Comparison of ENCODE assay signal across 7 mouse cellular contexts in the genomic region with DNA sequence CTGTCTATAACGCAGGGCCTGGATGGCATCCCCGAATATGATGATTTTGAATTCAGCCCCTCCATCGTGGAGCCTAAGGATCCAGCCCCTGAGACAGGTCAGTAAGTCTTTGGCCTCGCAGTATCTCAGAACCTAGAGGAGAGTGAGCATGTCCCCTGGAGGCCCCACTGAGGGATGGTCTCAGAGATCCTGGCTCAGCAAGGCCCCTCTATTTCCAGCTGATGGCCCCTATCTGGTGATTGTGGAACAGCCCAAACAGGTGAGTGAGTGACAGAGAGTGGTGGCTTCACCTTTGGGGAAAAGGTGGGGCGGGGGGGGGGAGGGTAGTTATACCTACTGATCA. TPM values are rescaled to one million over a fixed set of nuclear protein-coding genes. Genes with fewer than 3 reads are reported as not detected.
DNase-seq lines count a peak whose midpoint lies in the region; ATAC-seq lines count a peak whose summit lies in the region.

No protein-coding gene starts in this region.

- WGBS in lung, embryonic 16.5 days: 60% methylated on average over 5 of the region's 5 CpGs
- WGBS in forebrain, embryonic 11.5 days: 50% methylated on average over 5 of the region's 5 CpGs
- 55% methylated on average over 5 of the region's 5 CpGs for WGBS in intestine, embryonic 14.5 days
- 56% methylated on average over 5 of the region's 5 CpGs for WGBS in neural tube, embryonic 13.5 days

- peak overlapping the region; percentile 81 for H3K4me3 ChIP-seq in lung, embryonic 16.5 days (ENCODE audit: low read length)
- peak overlapping the region; percentile 57 for H3K4me3 ChIP-seq in forebrain, embryonic 11.5 days (ENCODE audit: low read depth, low read length)
- H3K4me3 ChIP-seq in intestine, embryonic 14.5 days (ENCODE audit: low read depth, low read length): peak overlapping the region; percentile 64
- peak overlapping the region; percentile 44 for H3K4me3 ChIP-seq in neural tube, embryonic 13.5 days

- peaks cover 7% of the 10 kb centered on the region; the same call in 1 of the 2 replicates for H3K36me3 ChIP-seq in lung, embryonic 16.5 days (ENCODE audit: control insufficient read depth, insufficient read depth, low read length)
- H3K36me3 ChIP-seq in forebrain, embryonic 11.5 days (ENCODE audit: control insufficient read depth, insufficient read depth, low read length): no peaks in the 10 kb centered on the region
- peaks cover 20% of the 10 kb centered on the region for H3K36me3 ChIP-seq in intestine, embryonic 14.5 days (ENCODE audit: control insufficient read depth, insufficient read depth, low read length)
- peaks cover 6% of the 10 kb centered on the region; the same call in 1 of the 2 replicates for H3K36me3 ChIP-seq in neural tube, embryonic 13.5 days

- ATAC-seq in lung, embryonic 16.5 days (ENCODE audit: low read depth): no peak
- ATAC-seq in forebrain, embryonic 11.5 days (replicated peaks; ENCODE audit: low FRiP score): no peak
- ATAC-seq in intestine, embryonic 14.5 days (replicated peaks; ENCODE audit: low FRiP score, low TSS enrichment, low read depth): no peak
- no peak for ATAC-seq in neural tube, embryonic 13.5 days (ENCODE audit: low read depth)

- no peak overlapping the region for H3K27ac ChIP-seq in lung, embryonic 16.5 days (ENCODE audit: low read length)
- H3K27ac ChIP-seq in forebrain, embryonic 11.5 days (ENCODE audit: low read depth, low read length): no peak overlapping the region
- H3K27ac ChIP-seq in intestine, embryonic 14.5 days (ENCODE audit: low read depth): no peak overlapping the region
- no peak overlapping the region for H3K27ac ChIP-seq in neural tube, embryonic 13.5 days (replicated peaks)

- intact Hi-C loops in left cerebral cortex, postnatal 4 days (cut with DNase I): loop anchor here (5.0 kb wide), 1 partner anchor 169 kb away; no protein-coding TSS in a partner anchor

- no peaks in the 10 kb centered on the region for H3K27me3 ChIP-seq in lung, embryonic 16.5 days (ENCODE audit: control insufficient read depth, insufficient read depth, low read depth, low read length)
- H3K27me3 ChIP-seq in forebrain, embryonic 11.5 days (ENCODE audit: control insufficient read depth, insufficient read depth, low read length): peaks cover 24% of the 10 kb centered on the region
- no peaks in the 10 kb centered on the region for H3K27me3 ChIP-seq in intestine, embryonic 14.5 days (replicated peaks; ENCODE audit: control insufficient read depth, insufficient read depth, low read length)
- peaks cover 54% of the 10 kb centered on the region for H3K27me3 ChIP-seq in neural tube, embryonic 13.5 days

- H3K9ac ChIP-seq in lung, embryonic 16.5 days (ENCODE audit: low read length): peak overlapping the region; percentile 73
- peak overlapping the region; percentile 61; the same call in 1 of the 2 replicates for H3K9ac ChIP-seq in forebrain, embryonic 11.5 days (ENCODE audit: low read length)
- H3K9ac ChIP-seq in intestine, embryonic 14.5 days (ENCODE audit: low read length): peak overlapping the region; percentile 55
- peak overlapping the region; percentile 63 for H3K9ac ChIP-seq in neural tube, embryonic 13.5 days

- peak overlapping the region; percentile 92 for H3K4me2 ChIP-seq in lung, embryonic 16.5 days (ENCODE audit: low read depth, low read length)
- peak overlapping the region; percentile 91 for H3K4me2 ChIP-seq in forebrain, embryonic 11.5 days (ENCODE audit: low read depth, low read length, severe bottlenecking)
- peak overlapping the region; percentile 99 for H3K4me2 ChIP-seq in intestine, embryonic 14.5 days (ENCODE audit: low read length)
- H3K4me2 ChIP-seq in neural tube, embryonic 13.5 days: peak overlapping the region; percentile 81

- DNase-seq in lung, postnatal 25 days (ENCODE audit: low spot score): no peak
- peak; percentile 47 for DNase-seq in forebrain, embryonic 11.5 days (ENCODE audit: low spot score)
- no peak for DNase-seq in intestine, embryonic 14.5 days (ENCODE audit: low spot score)
- DNase-seq in left cerebral cortex, postnatal 4 days: no peak
- no peak for DNase-seq in frontal cortex, postnatal 10 days (ENCODE audit: low spot score in 2 of 2)

- no peaks in the 10 kb centered on the region for H3K9me3 ChIP-seq in lung, embryonic 16.5 days (ENCODE audit: control insufficient read depth, low read length)
- no peaks in the 10 kb centered on the region for H3K9me3 ChIP-seq in forebrain, embryonic 11.5 days (ENCODE audit: control insufficient read depth, low read length)
- no peaks in the 10 kb centered on the region for H3K9me3 ChIP-seq in intestine, embryonic 14.5 days (ENCODE audit: control insufficient read depth, low read length)
- H3K9me3 ChIP-seq in neural tube, embryonic 13.5 days: no peaks in the 10 kb centered on the region

- H3K4me1 ChIP-seq in lung, embryonic 16.5 days (replicated peaks; ENCODE audit: control insufficient read depth, insufficient read depth, low read length): peaks cover 15% of the 10 kb centered on the region
- peaks cover 10% of the 10 kb centered on the region for H3K4me1 ChIP-seq in forebrain, embryonic 11.5 days (replicated peaks; ENCODE audit: control insufficient read depth, insufficient read depth, low read length)
- H3K4me1 ChIP-seq in intestine, embryonic 14.5 days (replicated peaks; ENCODE audit: control insufficient read depth, insufficient read depth, low read length): peaks cover 15% of the 10 kb centered on the region
- H3K4me1 ChIP-seq in neural tube, embryonic 13.5 days (replicated peaks): peaks cover 38% of the 10 kb centered on the region

RNA-seq across cellular contexts. Expression of gene Nfkb2, which starts 2.1 kb away (rescaled TPM):
- polyA plus RNA-seq in lung, embryonic 16.5 days (2015; fragmentation: Nextera tagmentation; extraction: Ambion mirVana): 8.3 and 9.1 TPM in 2 replicates
- polyA plus RNA-seq in forebrain, embryonic 11.5 days (2014; fragmentation: Nextera tagmentation; extraction: Ambion mirVana): 4.1 and 4.2 TPM in 2 replicates
- polyA plus RNA-seq in intestine, embryonic 14.5 days (2014; fragmentation: Nextera tagmentation; extraction: Ambion mirVana): 7.9 and 9.2 TPM in 2 replicates
- 2.4 and 2.6 TPM in 2 replicates for polyA plus RNA-seq in neural tube, embryonic 13.5 days (2015; fragmentation: Nextera tagmentation; extraction: Ambion mirVana)
- total RNA-seq in left cerebral cortex, postnatal 4 days (2021): 1 to 10 TPM; 2.5 to 2.8 TPM

RNA-seq across cellular contexts. Expression of gene Psd, which starts 20.7 kb away (rescaled TPM):
- polyA plus RNA-seq in lung, embryonic 16.5 days (2015; fragmentation: Nextera tagmentation; extraction: Ambion mirVana): 3.4 and 4.3 TPM in 2 replicates
- 10.7 and 11.3 TPM in 2 replicates for polyA plus RNA-seq in forebrain, embryonic 11.5 days (2014; fragmentation: Nextera tagmentation; extraction: Ambion mirVana)
- 36.4 and 43.9 TPM in 2 replicates for polyA plus RNA-seq in intestine, embryonic 14.5 days (2014; fragmentation: Nextera tagmentation; extraction: Ambion mirVana)
- 47.2 and 53.8 TPM in 2 replicates for polyA plus RNA-seq in neural tube, embryonic 13.5 days (2015; fragmentation: Nextera tagmentation; extraction: Ambion mirVana)
- total RNA-seq in left cerebral cortex, postnatal 4 days (2021): 100 to 1,000 TPM; 670 to 671 TPM

RNA-seq across cellular contexts. Expression of gene Fbxl15, which starts 21.7 kb away (rescaled TPM):
- polyA plus RNA-seq in lung, embryonic 16.5 days (2015; fragmentation: Nextera tagmentation; extraction: Ambion mirVana): 12.0 and 13.3 TPM in 2 replicates
- polyA plus RNA-seq in forebrain, embryonic 11.5 days (2014; fragmentation: Nextera tagmentation; extraction: Ambion mirVana): 22.5 and 25.8 TPM in 2 replicates
- polyA plus RNA-seq in intestine, embryonic 14.5 days (2014; fragmentation: Nextera tagmentation; extraction: Ambion mirVana): 17.5 and 17.7 TPM in 2 replicates
- 37.7 and 39.1 TPM in 2 replicates for polyA plus RNA-seq in neural tube, embryonic 13.5 days (2015; fragmentation: Nextera tagmentation; extraction: Ambion mirVana)
- total RNA-seq in left cerebral cortex, postnatal 4 days (2021): 10 to 100 TPM; 22.3 to 23.4 TPM

RNA-seq across cellular contexts. Expression of gene Cuedc2, which starts 32.3 kb away (rescaled TPM):
- 144 and 153 TPM in 2 replicates for polyA plus RNA-seq in lung, embryonic 16.5 days (2015; fragmentation: Nextera tagmentation; extraction: Ambion mirVana)
- polyA plus RNA-seq in forebrain, embryonic 11.5 days (2014; fragmentation: Nextera tagmentation; extraction: Ambion mirVana): 217 and 242 TPM in 2 replicates
- 154 and 176 TPM in 2 replicates for polyA plus RNA-seq in intestine, embryonic 14.5 days (2014; fragmentation: Nextera tagmentation; extraction: Ambion mirVana)
- polyA plus RNA-seq in neural tube, embryonic 13.5 days (2015; fragmentation: Nextera tagmentation; extraction: Ambion mirVana): 318 and 357 TPM in 2 replicates
- total RNA-seq in left cerebral cortex, postnatal 4 days (2021): 100 to 1,000 TPM; 221 to 222 TPM

RNA-seq across cellular contexts. Expression of gene Mfsd13a, which starts 34.7 kb away (rescaled TPM):
- 10.4 and 11.4 TPM in 2 replicates for polyA plus RNA-seq in lung, embryonic 16.5 days (2015; fragmentation: Nextera tagmentation; extraction: Ambion mirVana)
- 7.9 and 8.6 TPM in 2 replicates for polyA plus RNA-seq in forebrain, embryonic 11.5 days (2014; fragmentation: Nextera tagmentation; extraction: Ambion mirVana)
- polyA plus RNA-seq in intestine, embryonic 14.5 days (2014; fragmentation: Nextera tagmentation; extraction: Ambion mirVana): 12.3 and 12.7 TPM in 2 replicates
- 10.3 and 10.6 TPM in 2 replicates for polyA plus RNA-seq in neural tube, embryonic 13.5 days (2015; fragmentation: Nextera tagmentation; extraction: Ambion mirVana)
- 10 to 100 TPM; 16.8 to 18.3 TPM for total RNA-seq in left cerebral cortex, postnatal 4 days (2021)
